Mouse (Mus musculus) forelimb bud, embryonic 11.5 days (tissue): Measurements from ENCODE around the gene Sema4d.

Experiments used
- DNase-seq: peaks from one replicate; pipeline ENCODE4 v3.0.0-alpha.2; 2012; ENCODE audit warnings: low read depth, low spot score

Gene Sema4d

GRCm38 (mm10) chr13:51778351-51778982 lies 15.1 kb downstream of the Sema4d start:
- no peak for DNase-seq

- no peak for DNase-seq
Measured at GRCm38 (mm10) chr13:51777738-51778274, 15.7 kb downstream of the Sema4d start.

GRCm38 (mm10) chr13:51777048-51777737 lies 16.4 kb downstream of the Sema4d start:
- no peak for DNase-seq

- no peak for DNase-seq
Measured at GRCm38 (mm10) chr13:51776160-51776737, 17.3 kb downstream of the Sema4d start.

GRCm38 (mm10) chr13:51771802-51772206 lies 21.7 kb downstream of the Sema4d start:
- no peak for DNase-seq

GRCm38 (mm10) chr13:51770647-51771427 lies 22.7 kb downstream of the Sema4d start:
- DNase-seq, result no peak

- no peak for DNase-seq
Measured at GRCm38 (mm10) chr13:51767991-51768761, 25.4 kb downstream of the Sema4d start.

- DNase-seq, result no peak
Measured at GRCm38 (mm10) chr13:51767513-51767912, 26.0 kb downstream of the Sema4d start.

- no peak for DNase-seq
Measured at GRCm38 (mm10) chr13:51766756-51767155, 26.8 kb downstream of the Sema4d start.

- DNase-seq, result no peak
Measured at GRCm38 (mm10) chr13:51765369-51765768, 28.2 kb downstream of the Sema4d start.

GRCm38 (mm10) chr13:51763019-51763698 lies 30.4 kb downstream of the Sema4d start:
- DNase-seq, result no peak

- DNase-seq, result no peak
Measured at GRCm38 (mm10) chr13:51761186-51761813, 32.2 kb downstream of the Sema4d start.

GRCm38 (mm10) chr13:51759256-51759987 lies 34.1 kb downstream of the Sema4d start:
- DNase-seq, result no peak

GRCm38 (mm10) chr13:51758428-51758827 lies 35.1 kb downstream of the Sema4d start:
- peak; percentile 43 for DNase-seq

GRCm38 (mm10) chr13:51757099-51757498 lies 36.4 kb downstream of the Sema4d start:
- DNase-seq, result no peak

- DNase-seq, result no peak
Measured at GRCm38 (mm10) chr13:51756563-51756962, 37.0 kb downstream of the Sema4d start.

GRCm38 (mm10) chr13:51756019-51756418 lies 37.5 kb downstream of the Sema4d start:
- DNase-seq, result no peak

GRCm38 (mm10) chr13:51755584-51755983 lies 38.0 kb downstream of the Sema4d start:
- DNase-seq, result no peak

GRCm38 (mm10) chr13:51754559-51755126 lies 38.9 kb downstream of the Sema4d start:
- DNase-seq, result no peak
